Mouse (Mus musculus) gastrocnemius, adult 2 months (tissue): ENCODE measurements around the gene Gdap1l1. TPM values are rescaled to one million over a fixed set of nuclear protein-coding genes. Genes with fewer than 3 reads are reported as not detected.

ENCODE experiments used
- DNase-seq: peaks from one replicate; pipeline ENCODE4 v3.0.0; 2022
- H3K27ac ChIP-seq: fragments of 200-600 bp; 2 replicates; pipeline ENCODE4 v1.8.1; 2022; ENCODE audit warnings: mild to moderate bottlenecking
- H3K4me3 ChIP-seq: fragments of 200-600 bp; 2 replicates; pipeline ENCODE4 v1.8.1; 2022; ENCODE audit warnings: mild to moderate bottlenecking, moderate library complexity
- CTCF ChIP-seq: fragments of 200-600 bp; IDR thresholded peaks from 2 replicates; pipeline ENCODE4 v1.8.1; 2022; ENCODE audit warnings: antibody characterized with exemption, mild to moderate bottlenecking, moderate library complexity
- intact Hi-C: fragments of 180-260 bp; cut with DNase I; formaldehyde crosslinking; loops from one replicate; pipeline ENCODE4 v1.15.1; 2025
- total RNA-seq, 2 experiments: library from RNA; stranded (reverse); gene quantifications; 2 replicates each; pipeline ENCODE4 v1.2.3; 2021

Gene Gdap1l1
- total RNA-seq, 2 experiments from 2014 or later: not detected

- peak; percentile 100; the same call in 1 of the 2 replicates for TF ChIP-seq CTCF
- intact Hi-C loops: loop anchor here (1.0 to 2.0 kb wide), 2 partner anchors 20 to 53 kb away; no protein-coding TSS in a partner anchor
- H3K27ac ChIP-seq: peak within 1 kb of the TSS; percentile 92
- H3K4me3 ChIP-seq: peak within 1 kb of the TSS; percentile 92
- DNase-seq: peak; percentile 96
These were observed 34.2 kb downstream of the Gdap1l1 start, which contains the start of gene Fitm2 for GRCm38 (mm10) chr2:163472466-163472851. TSS of gene Fitm2 (minus strand) at chr2:163472629.

- no peak for DNase-seq
- intact Hi-C loops: no loop called here
- no peak overlapping the region for H3K4me3 ChIP-seq
- H3K27ac ChIP-seq: no peak overlapping the region
- TF ChIP-seq CTCF: peak; percentile 44
These were observed 42.0 kb downstream of the Gdap1l1 start for GRCm38 (mm10) chr2:163480191-163480825.

- intact Hi-C loops: no loop called here
- no peak for DNase-seq
- no peak overlapping the region for H3K27ac ChIP-seq
- H3K4me3 ChIP-seq: no peak overlapping the region; the same call in 1 of the 2 replicates
- TF ChIP-seq CTCF: no peak; the same call in 1 of the 2 replicates
These were observed 43.3 kb downstream of the Gdap1l1 start for GRCm38 (mm10) chr2:163481539-163482029.

DNA sequence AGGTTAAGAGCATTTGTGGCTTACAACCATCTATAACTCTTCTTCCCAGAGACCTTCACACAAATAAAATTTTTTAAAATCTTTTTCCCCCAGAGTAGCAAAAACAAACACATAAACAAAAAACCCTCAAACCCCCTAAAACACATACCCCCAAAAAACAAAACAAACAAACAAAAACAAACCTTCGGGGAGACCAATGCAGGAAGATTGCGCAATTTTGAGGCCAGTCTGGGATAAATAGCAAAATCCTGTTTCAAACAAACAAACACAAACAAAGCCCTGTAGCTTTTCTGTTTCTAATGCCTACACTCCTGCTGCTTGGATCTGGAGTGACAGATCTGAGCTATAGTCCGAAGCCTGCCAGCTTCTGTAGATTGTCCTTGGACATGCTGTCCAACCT lies 49.1 kb downstream of the Gdap1l1 start:
- no peak for TF ChIP-seq CTCF
- Histone ChIP-seq H3K4me3 (no peak overlapping the region), H3K27ac (no peak overlapping the region)
- DNase-seq: no peak
- intact Hi-C loops: no loop called here

DNA sequence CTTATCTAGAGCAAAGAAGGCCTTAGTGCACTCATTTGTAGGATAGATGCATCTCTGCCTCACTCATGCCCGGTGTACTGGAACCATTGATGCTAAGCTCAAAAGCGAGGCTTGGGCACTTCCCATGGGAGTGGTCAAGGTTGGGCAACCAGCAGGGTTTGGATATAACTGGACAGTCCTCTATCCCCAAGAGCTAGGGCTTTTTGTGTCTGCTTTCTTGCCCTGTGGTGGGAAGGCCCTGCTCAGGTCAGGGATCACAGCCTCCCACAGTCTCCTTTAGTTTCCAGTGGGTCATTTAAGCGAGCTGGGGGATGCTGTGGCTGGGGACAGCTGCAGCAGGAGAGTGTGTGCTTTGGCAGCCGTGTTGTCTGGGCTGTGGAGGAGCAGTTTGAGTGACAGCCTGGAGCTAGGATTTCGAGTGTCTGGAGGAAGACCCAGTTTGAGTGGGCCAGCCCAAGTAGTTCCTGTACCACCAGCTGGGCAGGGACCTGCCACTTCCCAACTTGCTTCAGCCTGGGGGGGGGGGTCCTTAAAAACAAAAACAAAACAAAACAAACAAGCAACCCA lies 51.5 kb downstream of the Gdap1l1 start:
- intact Hi-C loops: no loop called here
- H3K27ac ChIP-seq: no peak overlapping the region
- no peak overlapping the region for H3K4me3 ChIP-seq
- TF ChIP-seq CTCF: no peak
- DNase-seq: no peak

GRCm38 (mm10) chr2:163490656-163491055 lies 52.4 kb downstream of the Gdap1l1 start:
- no peak for TF ChIP-seq CTCF
- no peak for DNase-seq
- Histone ChIP-seq H3K4me3 (no peak overlapping the region), H3K27ac (no peak overlapping the region)
- intact Hi-C loops: no loop called here

DNA sequence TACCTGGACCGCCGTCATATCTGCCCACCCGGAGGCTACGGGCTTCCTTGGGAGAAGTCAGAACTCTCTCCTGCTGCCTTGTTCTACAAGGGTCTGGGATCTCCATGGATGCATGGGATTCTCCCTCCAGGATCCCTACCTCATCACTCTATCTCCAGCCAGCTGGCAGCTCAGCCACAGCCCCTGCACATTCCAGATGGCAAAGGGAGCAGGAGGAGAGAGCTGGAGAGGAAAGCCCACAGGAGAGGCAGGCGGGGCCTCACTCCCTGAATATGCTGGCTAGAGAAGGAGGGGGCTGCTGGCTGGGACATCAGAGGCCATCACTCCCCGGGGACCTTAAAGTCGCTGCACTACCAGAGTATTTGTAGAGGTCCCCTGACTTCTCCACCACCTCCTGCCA lies 53.1 kb downstream of the Gdap1l1 start:
- Histone ChIP-seq H3K4me3 (no peak overlapping the region), H3K27ac (no peak overlapping the region)
- intact Hi-C loops: no loop called here
- no peak for TF ChIP-seq CTCF
- no peak for DNase-seq

- no peak within 1 kb of the TSS for H3K27ac ChIP-seq
- intact Hi-C loops: no loop called here
- no peak for DNase-seq
- no peak within 1 kb of the TSS for H3K4me3 ChIP-seq
- TF ChIP-seq CTCF: no peak
These were observed 53.7 kb downstream of the Gdap1l1 start, which contains the start of gene R3hdml for GRCm38 (mm10) chr2:163492018-163492417. TSS of gene R3hdml (plus strand) at chr2:163492318.

- Histone ChIP-seq H3K4me3 (no peak overlapping the region), H3K27ac (no peak overlapping the region)
- no peak for DNase-seq
- intact Hi-C loops: no loop called here
- TF ChIP-seq CTCF: no peak
These were observed 54.8 kb downstream of the Gdap1l1 start for GRCm38 (mm10) chr2:163493031-163493430.

DNA sequence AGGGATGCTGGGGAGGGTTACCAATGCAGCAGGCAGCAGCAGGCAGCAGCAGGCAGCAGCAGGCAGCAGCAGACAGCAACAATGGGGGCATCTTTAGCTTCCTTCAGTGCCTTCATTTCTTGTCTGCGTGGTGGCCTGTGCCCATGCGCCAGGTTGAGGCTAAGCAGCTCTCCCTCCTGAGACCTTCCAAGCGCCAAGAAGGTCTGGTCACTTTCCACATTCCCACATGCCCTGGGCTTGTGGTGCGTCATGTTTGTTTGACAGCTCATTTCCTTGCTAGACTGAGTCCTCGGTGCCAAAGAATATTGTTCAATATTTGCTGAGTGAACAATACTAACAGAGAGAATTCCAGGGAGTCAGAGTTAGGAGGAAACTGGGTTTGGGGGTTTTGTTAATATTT lies 55.7 kb downstream of the Gdap1l1 start:
- no peak for DNase-seq
- no peak for TF ChIP-seq CTCF

GRCm38 (mm10) chr2:163494456-163494855 lies 56.2 kb downstream of the Gdap1l1 start:
- DNase-seq: no peak
- H3K4me3 ChIP-seq: no peak overlapping the region
- intact Hi-C loops: no loop called here
- no peak overlapping the region for H3K27ac ChIP-seq
- TF ChIP-seq CTCF: no peak

More for the DNA sequence above, 55.7 kb downstream of the Gdap1l1 start:
- no peak overlapping the region for H3K4me3 ChIP-seq
- intact Hi-C loops: no loop called here
- H3K27ac ChIP-seq: no peak overlapping the region

DNA sequence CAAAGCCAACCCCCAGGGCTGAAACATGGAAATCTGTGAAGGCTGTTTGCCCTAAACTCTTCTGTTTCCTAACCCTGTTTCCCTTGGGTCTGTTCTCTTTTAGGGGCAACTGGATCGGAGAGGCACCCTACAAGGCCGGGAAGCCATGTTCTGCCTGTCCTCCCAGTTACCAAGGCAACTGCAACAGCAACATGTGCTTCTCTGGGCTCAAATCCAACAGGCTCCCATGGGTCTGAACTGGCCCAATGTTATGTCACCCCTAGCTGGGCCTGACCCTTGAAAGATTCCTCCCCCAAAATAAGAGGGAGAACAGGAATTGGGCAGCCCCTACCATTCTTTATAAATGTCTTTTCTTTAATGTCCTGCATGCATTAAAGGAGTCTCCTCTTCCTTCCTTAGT lies 63.9 kb downstream of the Gdap1l1 start:
- DNase-seq: no peak
- H3K4me3 ChIP-seq: no peak overlapping the region
- H3K27ac ChIP-seq: no peak overlapping the region
- no peak for TF ChIP-seq CTCF
- intact Hi-C loops: no loop called here

GRCm38 (mm10) chr2:163503191-163503590 lies 64.9 kb downstream of the Gdap1l1 start:
- H3K4me3 ChIP-seq: no peak overlapping the region
- no peak for DNase-seq
- intact Hi-C loops: no loop called here
- H3K27ac ChIP-seq: no peak overlapping the region
- TF ChIP-seq CTCF: no peak

Other genes with a start within 250 kb of the Gdap1l1 start
- under 1 TPM; 0.28 to 0.31 TPM for gene Tox2, start 235.4 kb upstream of the Gdap1l1 start, total RNA-seq
- 100 to 1,000 TPM; 424 to 437 TPM for gene Jph2, start 40.5 kb upstream of the Gdap1l1 start, total RNA-seq
- gene Oser1, start 13.8 kb upstream of the Gdap1l1 start, total RNA-seq: 10 to 100 TPM; 32.4 to 38.2 TPM
- 100 to 1,000 TPM in 1 of 2 experiments, 10 to 100 TPM in 1; 73.8 to 106 TPM for gene Fitm2, start 34.2 kb downstream of the Gdap1l1 start, total RNA-seq
- gene R3hdml, start 53.8 kb downstream of the Gdap1l1 start, total RNA-seq: not detected
- not detected for gene Hnf4a, start 68.3 kb downstream of the Gdap1l1 start, total RNA-seq
- gene Ttpal, start 163.8 kb downstream of the Gdap1l1 start, total RNA-seq: 1 to 10 TPM; 3.4 to 5.3 TPM
- 100 to 1,000 TPM; 118 to 147 TPM for gene Serinc3, start 206.7 kb downstream of the Gdap1l1 start, total RNA-seq
- 100 to 1,000 TPM in 1 of 2 experiments, 10 to 100 TPM in 1; 93.9 to 125 TPM for gene Pkig, start 219.9 kb downstream of the Gdap1l1 start, total RNA-seq